ENCODE assay signal across 9 mouse cellular contexts in genomic region chr1:106389673-106390072, GRCm38 (mm10).
A peak's percentile ranks its signal among the peaks of the same experiment; 100 is the strongest.
DNase-seq lines count a peak whose midpoint lies in the region; ATAC-seq and TF ChIP-seq lines count a peak whose summit lies in the region.
"Had no signal": no experiment of that assay in that cellular context is flagged by ENCODE, and none has a peak within 500 bp of the region (broad histone marks: within the 10 kb centered on the region; RNA-seq: fewer than 3 reads in every experiment).

No protein-coding gene starts in this region.

- no peak overlapping the region for H3K27ac ChIP-seq in forebrain, embryonic 14.5 days (ENCODE audit: low read depth, low read length)
- no peak overlapping the region for H3K27ac ChIP-seq in hindbrain, postnatal 0 days
- H3K27ac ChIP-seq in lung, embryonic 16.5 days (ENCODE audit: low read length), result no peak overlapping the region
- H3K27ac ChIP-seq: heart, embryonic 15.5 days had no signal

- no peak overlapping the region for H3K9ac ChIP-seq in forebrain, embryonic 14.5 days (ENCODE audit: low read length)
- H3K9ac ChIP-seq in hindbrain, postnatal 0 days (replicated peaks; ENCODE audit: low read length), result no peak overlapping the region
- no peak overlapping the region for H3K9ac ChIP-seq in lung, embryonic 16.5 days (ENCODE audit: low read length)
- H3K9ac ChIP-seq: heart, embryonic 15.5 days had no signal

- no peak overlapping the region for H3K4me2 ChIP-seq in forebrain, embryonic 14.5 days (ENCODE audit: low read length)
- no peak overlapping the region for H3K4me2 ChIP-seq in hindbrain, postnatal 0 days (ENCODE audit: low read depth, low read length)
- H3K4me2 ChIP-seq in lung, embryonic 16.5 days (ENCODE audit: low read depth, low read length), result no peak overlapping the region
- H3K4me2 ChIP-seq: heart, embryonic 15.5 days had no signal

- TF ChIP-seq CTCF in C2C12 (IDR thresholded peaks at IDR 0.05; ENCODE audit: control insufficient read depth, insufficient read depth, insufficient read length) (peak; percentile 44), E14TG2a.4 (conservative IDR thresholded peaks at IDR 0.05; ENCODE audit: low read length) (peak; percentile 50)
- TF ChIP-seq CTCF in hindbrain, postnatal 0 days (IDR thresholded peaks at IDR 0.05; ENCODE audit: low read depth), result peak; percentile 83

- ATAC-seq in forebrain, embryonic 14.5 days, result peak; percentile 66
- peak; percentile 60 for ATAC-seq in hindbrain, postnatal 0 days
- ATAC-seq in lung, embryonic 16.5 days (ENCODE audit: low read depth), result peak; percentile 49; the same call in 1 of the 2 replicates

- H3K27me3 ChIP-seq in C2C12 (ENCODE audit: control insufficient read depth, insufficient read depth, insufficient read length) (no peaks in the 10 kb centered on the region), E14TG2a.4 (ENCODE audit: insufficient read depth, low read length) (no peaks in the 10 kb centered on the region)
- no peaks in the 10 kb centered on the region for H3K27me3 ChIP-seq in forebrain, embryonic 14.5 days (replicated peaks; ENCODE audit: control insufficient read depth, insufficient read depth, low read length)
- H3K27me3 ChIP-seq in hindbrain, postnatal 0 days (ENCODE audit: insufficient read depth, low read length), result no peaks in the 10 kb centered on the region
- H3K27me3 ChIP-seq in lung, embryonic 16.5 days (ENCODE audit: control insufficient read depth, insufficient read depth, low read depth, low read length), result no peaks in the 10 kb centered on the region
- H3K27me3 ChIP-seq: heart, embryonic 15.5 days had no signal

- peaks cover 20% of the 10 kb centered on the region for H3K36me3 ChIP-seq in C2C12 (ENCODE audit: control insufficient read depth, insufficient read depth)
- H3K36me3 ChIP-seq in E14TG2a.4 (ENCODE audit: insufficient read depth, low read length), result peaks cover 11% of the 10 kb centered on the region; the same call in 1 of the 2 replicates
- H3K36me3 ChIP-seq in forebrain, embryonic 14.5 days (ENCODE audit: control insufficient read depth, insufficient read depth, low read length), result peaks cover 42% of the 10 kb centered on the region
- peaks cover 33% of the 10 kb centered on the region; the same call in 1 of the 2 replicates for H3K36me3 ChIP-seq in hindbrain, postnatal 0 days (ENCODE audit: insufficient read depth, low read length)
- H3K36me3 ChIP-seq in lung, embryonic 16.5 days (ENCODE audit: control insufficient read depth, insufficient read depth, low read length), result peaks cover 11% of the 10 kb centered on the region

- 24% methylated on average over 5 of the region's 5 CpGs for WGBS in forebrain, embryonic 14.5 days
- WGBS in hindbrain, postnatal 0 days, result 12% methylated on average over 5 of the region's 5 CpGs
- WGBS in lung, embryonic 16.5 days, result 10% methylated on average over 5 of the region's 5 CpGs

- H3K4me1 ChIP-seq in E14TG2a.4 (replicated peaks; ENCODE audit: low read depth, low read length), result no peaks in the 10 kb centered on the region
- peaks cover under 1% of the 10 kb centered on the region; the same call in 1 of the 2 replicates for H3K4me1 ChIP-seq in forebrain, embryonic 14.5 days (ENCODE audit: control insufficient read depth, insufficient read depth, low read length)
- no peaks in the 10 kb centered on the region for H3K4me1 ChIP-seq in hindbrain, postnatal 0 days (ENCODE audit: insufficient read depth, low read length)
- H3K4me1 ChIP-seq in lung, embryonic 16.5 days (replicated peaks; ENCODE audit: control insufficient read depth, insufficient read depth, low read length), result no peaks in the 10 kb centered on the region

- no peaks in the 10 kb centered on the region for H3K79me3 ChIP-seq in C2C12 (ENCODE audit: low read depth)

- no peaks in the 10 kb centered on the region for H3K9me3 ChIP-seq in E14TG2a.4 (ENCODE audit: low read length)
- H3K9me3 ChIP-seq in forebrain, embryonic 14.5 days (replicated peaks; ENCODE audit: control insufficient read depth, low read length), result no peaks in the 10 kb centered on the region
- H3K9me3 ChIP-seq in hindbrain, postnatal 0 days (ENCODE audit: low read length), result no peaks in the 10 kb centered on the region
- H3K9me3 ChIP-seq in lung, embryonic 16.5 days (ENCODE audit: control insufficient read depth, low read length), result no peaks in the 10 kb centered on the region
- H3K9me3 ChIP-seq: heart, embryonic 15.5 days had no signal

- no peak overlapping the region for H3ac ChIP-seq in C2C12 (ENCODE audit: control insufficient read depth, insufficient read length, low read depth)

- H3K4me3 ChIP-seq in C2C12 (ENCODE audit: insufficient read depth, poor library complexity, severe bottlenecking), result no peak overlapping the region
- no peak overlapping the region for H3K4me3 ChIP-seq in E14TG2a.4 (replicated peaks; ENCODE audit: low read length)
- H3K4me3 ChIP-seq in forebrain, embryonic 14.5 days (ENCODE audit: low read depth, low read length), result no peak overlapping the region
- H3K4me3 ChIP-seq in hindbrain, postnatal 0 days (ENCODE audit: low read length), result no peak overlapping the region
- no peak overlapping the region for H3K4me3 ChIP-seq in lung, embryonic 16.5 days (ENCODE audit: low read length)
- H3K4me3 ChIP-seq: heart, embryonic 15.5 days had no signal

- no peaks in the 10 kb centered on the region for H3K79me2 ChIP-seq in C2C12 (ENCODE audit: control insufficient read depth, insufficient read depth)

- DNase-seq in c-Kit-positive CD71-negative TER-119-negative erythroid progenitor cells, embryonic 14.5 days (ENCODE audit: low read depth), result peak; percentile 50
- DNase-seq in forebrain, embryonic 14.5 days (ENCODE audit: low spot score), result peak; percentile 84
- DNase-seq in hindbrain, postnatal 0 days (ENCODE audit: low spot score), result peak; percentile 85
- DNase-seq in retina, embryonic 14.5 days (ENCODE audit: low spot score), result peak; percentile 89
- no peak for DNase-seq in urinary bladder, postnatal 4 days (ENCODE audit: low spot score in 2 of 2)

TF ChIP-seq in C2C12, 6 proteins besides CTCF, POLR2A, EP300 and RAD21:
- TF ChIP-seq CEBPB (IDR thresholded peaks at IDR 0.05; ENCODE audit: low read depth) (no peak), FOSL1 (IDR thresholded peaks at IDR 0.05; ENCODE audit: insufficient read depth, low read length, poor library complexity, severe bottlenecking) (no peak), MYOD1 (IDR thresholded peaks at IDR 0.05; ENCODE audit: control insufficient read depth, insufficient read length, low read depth) (no peak), MYOG (IDR thresholded peaks at IDR 0.05; ENCODE audit: control insufficient read depth, extremely low read depth, insufficient read length) (no peak), MAX (IDR thresholded peaks at IDR 0.05) (no peak), USF1 (IDR thresholded peaks at IDR 0.05; ENCODE audit: low read depth) (no peak)

Comparison
In these comparisons a context has a peak if more than half of its experiments do, and no peak if none do; other contexts are left out.
1. DNase-seq: peak in c-Kit-positive CD71-negative TER-119-negative erythroid progenitor cells, embryonic 14.5 days (single experiment), forebrain, embryonic 14.5 days (single experiment), hindbrain, postnatal 0 days (single experiment) and retina, embryonic 14.5 days (single experiment); none in urinary bladder, postnatal 4 days (0 of 2).
2. Peak in every context shown above with its lines, with median percentiles within 50 percentile points of each other: CTCF ChIP-seq and ATAC-seq.